Mouse (Mus musculus): ENCODE measurements around the gene Mkln1. TPM values are rescaled to one million over a fixed set of nuclear protein-coding genes. Genes with fewer than 3 reads are reported as not detected.

Gene Mkln1
- polyA plus RNA-seq, 1 experiment: 40.1 TPM

DNA sequence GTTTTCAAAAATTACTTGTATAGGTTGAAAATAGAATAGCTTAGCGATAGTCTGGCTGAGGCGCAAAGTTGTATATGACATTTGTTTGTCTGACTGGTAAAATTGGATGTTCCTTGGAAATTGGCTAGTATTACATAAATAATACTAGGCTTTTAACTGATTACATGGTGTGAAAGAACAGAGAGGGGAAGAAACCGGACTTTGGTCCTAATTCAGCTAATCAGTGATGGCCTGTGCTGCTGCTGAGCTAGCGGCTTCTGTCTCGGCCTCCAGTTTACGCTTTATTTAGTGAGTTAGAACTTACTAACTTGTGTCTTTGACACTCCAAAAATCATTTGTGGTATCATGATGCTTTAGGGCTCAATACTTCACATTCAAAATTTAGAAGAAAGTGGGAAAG, 70.9 kb downstream of the Mkln1 start:
- DNase-seq: no peak
- WGBS: 99% methylated on average over 6 of the region's 6 CpGs
- TF ChIP-seq CTCF (IDR thresholded peaks at IDR 0.05; ENCODE audit: borderline replicate concordance, control insufficient read depth, extremely low read depth, insufficient read depth, low read length, poor library complexity) (no peak), POLR2A (IDR thresholded peaks at IDR 0.05; ENCODE audit: control insufficient read depth, extremely low read depth, insufficient read depth, low read length, poor library complexity) (no peak)
- H3K27ac ChIP-seq (ENCODE audit: control insufficient read depth, insufficient read depth, low read length): no peak overlapping the region
- H3K27me3 ChIP-seq (ENCODE audit: control insufficient read depth, insufficient read depth, low read length): no peaks in the 10 kb centered on the region
- peaks cover 20% of the 10 kb centered on the region for H3K36me3 ChIP-seq (ENCODE audit: control insufficient read depth, insufficient read depth, low read length)
- H3K4me1 ChIP-seq (replicated peaks; ENCODE audit: control insufficient read depth, insufficient read depth, low read length): no peaks in the 10 kb centered on the region
- no peak overlapping the region for H3K4me3 ChIP-seq (ENCODE audit: control insufficient read depth, insufficient read depth, low read length)

DNA sequence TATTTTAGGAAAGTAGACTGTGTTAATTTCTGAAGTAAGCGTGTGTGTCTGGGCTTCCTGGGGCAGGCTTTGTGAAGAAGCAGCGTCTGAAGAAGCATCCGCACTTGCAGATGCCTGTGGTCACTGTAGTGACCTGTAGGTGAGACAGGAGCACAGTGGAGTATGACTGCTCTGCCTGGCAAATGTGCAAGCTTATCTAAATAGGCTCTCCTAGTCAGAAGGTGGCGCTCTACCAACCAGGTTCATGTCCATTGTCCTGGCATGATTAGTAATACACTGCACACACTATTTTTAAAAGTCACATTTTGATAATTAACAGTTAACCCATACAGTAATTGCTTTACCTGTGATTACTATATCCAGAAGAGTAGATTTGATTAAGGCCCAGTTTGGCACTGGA, 79.7 kb downstream of the Mkln1 start:
- no peak for DNase-seq
- WGBS: 96% methylated on average over 4 of the region's 4 CpGs
- Histone ChIP-seq H3K36me3 (ENCODE audit: control insufficient read depth, insufficient read depth, low read length) (peaks cover 28% of the 10 kb centered on the region), H3K27ac (ENCODE audit: control insufficient read depth, insufficient read depth, low read length) (no peak overlapping the region), H3K4me3 (ENCODE audit: control insufficient read depth, insufficient read depth, low read length) (no peak overlapping the region), H3K4me1 (replicated peaks; ENCODE audit: control insufficient read depth, insufficient read depth, low read length) (no peaks in the 10 kb centered on the region), H3K27me3 (ENCODE audit: control insufficient read depth, insufficient read depth, low read length) (no peaks in the 10 kb centered on the region)
- no peak for TF ChIP-seq POLR2A (IDR thresholded peaks at IDR 0.05; ENCODE audit: control insufficient read depth, extremely low read depth, insufficient read depth, low read length, poor library complexity)
- TF ChIP-seq CTCF (IDR thresholded peaks at IDR 0.05; ENCODE audit: borderline replicate concordance, control insufficient read depth, extremely low read depth, insufficient read depth, low read length, poor library complexity): no peak

DNA sequence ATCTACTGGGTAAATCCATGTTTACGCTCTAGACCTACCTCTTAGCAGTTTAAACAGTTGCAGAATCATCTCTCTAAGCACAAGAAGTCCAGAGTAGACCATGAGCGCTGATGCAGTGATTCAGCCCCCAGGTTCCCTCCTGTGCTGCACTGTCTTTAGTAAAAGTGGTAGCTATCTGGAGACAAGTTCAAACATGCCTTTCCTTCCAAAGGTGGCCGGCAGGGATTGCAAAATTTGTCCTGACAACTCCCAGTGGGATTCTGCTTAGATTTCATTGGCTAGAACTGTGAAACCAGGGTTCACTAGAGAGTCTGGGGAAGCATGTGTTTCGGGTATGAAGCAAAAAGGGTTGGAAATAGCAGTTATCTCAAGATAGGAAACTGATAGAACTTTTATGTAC, 81.5 kb downstream of the Mkln1 start:
- H3K4me1 ChIP-seq (replicated peaks; ENCODE audit: control insufficient read depth, insufficient read depth, low read length): no peaks in the 10 kb centered on the region
- TF ChIP-seq CTCF (IDR thresholded peaks at IDR 0.05; ENCODE audit: borderline replicate concordance, control insufficient read depth, extremely low read depth, insufficient read depth, low read length, poor library complexity): no peak
- no peak for TF ChIP-seq POLR2A (IDR thresholded peaks at IDR 0.05; ENCODE audit: control insufficient read depth, extremely low read depth, insufficient read depth, low read length, poor library complexity)
- H3K36me3 ChIP-seq (ENCODE audit: control insufficient read depth, insufficient read depth, low read length): peaks cover 18% of the 10 kb centered on the region
- H3K4me3 ChIP-seq (ENCODE audit: control insufficient read depth, insufficient read depth, low read length): no peak overlapping the region
- WGBS: 98% methylated on average over 4 of the region's 4 CpGs
- H3K27ac ChIP-seq (ENCODE audit: control insufficient read depth, insufficient read depth, low read length): no peak overlapping the region
- DNase-seq: no peak
- no peaks in the 10 kb centered on the region for H3K27me3 ChIP-seq (ENCODE audit: control insufficient read depth, insufficient read depth, low read length)

DNA sequence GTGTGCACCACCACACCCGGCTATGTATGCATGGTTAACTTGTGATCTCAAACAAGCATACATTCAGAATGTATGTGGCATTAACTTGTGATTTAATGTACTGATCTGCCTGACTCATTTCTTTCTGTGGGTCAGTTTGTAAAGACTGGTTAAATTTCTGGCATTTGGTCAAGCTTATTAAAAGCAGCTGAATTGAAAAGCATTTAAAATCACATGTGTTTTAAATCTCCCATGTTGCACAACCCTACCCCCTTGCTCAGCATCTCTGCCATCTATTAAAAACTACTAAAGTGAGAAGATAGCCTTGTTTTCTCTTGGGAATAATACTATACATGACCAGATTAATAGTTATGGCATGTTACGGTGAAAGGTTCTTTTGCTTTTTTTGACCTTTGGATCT, 88.1 kb downstream of the Mkln1 start:
- H3K27ac ChIP-seq (ENCODE audit: control insufficient read depth, insufficient read depth, low read length): no peak overlapping the region
- WGBS: 98% methylated on average over 2 of the region's 2 CpGs
- no peak for DNase-seq
- TF ChIP-seq CTCF (IDR thresholded peaks at IDR 0.05; ENCODE audit: borderline replicate concordance, control insufficient read depth, extremely low read depth, insufficient read depth, low read length, poor library complexity) (no peak), POLR2A (IDR thresholded peaks at IDR 0.05; ENCODE audit: control insufficient read depth, extremely low read depth, insufficient read depth, low read length, poor library complexity) (no peak)
- no peaks in the 10 kb centered on the region for H3K4me1 ChIP-seq (replicated peaks; ENCODE audit: control insufficient read depth, insufficient read depth, low read length)
- no peak overlapping the region for H3K4me3 ChIP-seq (ENCODE audit: control insufficient read depth, insufficient read depth, low read length)
- no peaks in the 10 kb centered on the region for H3K27me3 ChIP-seq (ENCODE audit: control insufficient read depth, insufficient read depth, low read length)
- peaks cover 23% of the 10 kb centered on the region; the same call in 1 of the 2 replicates for H3K36me3 ChIP-seq (ENCODE audit: control insufficient read depth, insufficient read depth, low read length)

DNA sequence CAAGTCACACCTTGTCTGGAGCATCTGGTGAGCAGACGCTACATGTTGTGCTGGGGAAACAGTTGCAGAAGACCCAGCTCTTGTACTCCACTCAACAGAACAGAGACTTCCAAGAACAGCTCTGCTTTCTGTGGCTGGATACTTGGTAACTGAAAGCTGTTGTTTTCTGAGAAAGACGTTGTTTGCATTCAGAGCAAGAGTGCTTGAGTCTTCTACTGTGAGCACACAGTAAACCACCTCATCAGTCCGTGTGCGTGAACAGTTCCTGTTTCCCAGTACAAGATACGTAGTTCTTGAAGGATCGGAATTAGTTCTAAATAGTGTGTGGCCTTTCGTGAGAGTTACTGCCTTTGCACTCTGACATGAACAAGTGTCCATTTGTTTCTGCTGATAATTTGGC, 91.4 kb downstream of the Mkln1 start:
- Histone ChIP-seq H3K27ac (ENCODE audit: control insufficient read depth, insufficient read depth, low read length) (no peak overlapping the region), H3K36me3 (ENCODE audit: control insufficient read depth, insufficient read depth, low read length) (peaks cover 32% of the 10 kb centered on the region; the same call in 1 of the 2 replicates), H3K4me3 (ENCODE audit: control insufficient read depth, insufficient read depth, low read length) (no peak overlapping the region), H3K27me3 (ENCODE audit: control insufficient read depth, insufficient read depth, low read length) (no peaks in the 10 kb centered on the region), H3K4me1 (replicated peaks; ENCODE audit: control insufficient read depth, insufficient read depth, low read length) (no peaks in the 10 kb centered on the region)
- no peak for DNase-seq
- 93% methylated on average over 7 of the region's 7 CpGs for WGBS
- TF ChIP-seq POLR2A (IDR thresholded peaks at IDR 0.05; ENCODE audit: control insufficient read depth, extremely low read depth, insufficient read depth, low read length, poor library complexity) (no peak), CTCF (IDR thresholded peaks at IDR 0.05; ENCODE audit: borderline replicate concordance, control insufficient read depth, extremely low read depth, insufficient read depth, low read length, poor library complexity) (no peak)

DNA sequence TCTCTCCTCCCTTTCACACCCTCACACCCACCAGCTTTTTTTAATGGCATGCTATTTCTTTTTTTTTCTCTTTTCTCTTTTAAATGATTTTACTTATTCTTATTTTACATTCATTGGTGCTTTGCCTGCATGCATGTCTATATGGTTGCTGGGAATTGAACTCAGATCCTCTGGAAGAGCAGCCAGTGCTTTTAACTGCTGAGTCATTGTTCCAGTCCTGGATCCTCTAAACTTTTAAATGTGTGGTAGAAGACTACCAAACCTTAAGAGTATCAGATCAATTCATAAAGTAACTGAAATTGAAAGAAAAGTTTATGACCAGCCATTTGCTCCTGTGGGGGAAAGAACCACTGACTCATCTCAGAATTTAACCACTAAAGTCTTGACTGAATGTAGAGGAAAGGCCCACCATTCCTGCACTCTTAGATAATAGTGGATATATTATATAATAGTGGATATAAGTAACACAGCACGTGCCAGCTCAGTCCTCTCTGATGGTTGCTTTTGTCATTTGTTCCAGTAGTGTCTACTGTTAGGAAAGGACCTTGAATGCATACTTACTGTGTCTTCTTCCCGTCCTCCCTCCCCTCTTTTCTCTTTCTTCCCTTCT, 96.7 kb downstream of the Mkln1 start:
- no peaks in the 10 kb centered on the region for H3K4me1 ChIP-seq (replicated peaks; ENCODE audit: control insufficient read depth, insufficient read depth, low read length)
- no peak for DNase-seq
- no peak overlapping the region for H3K27ac ChIP-seq (ENCODE audit: control insufficient read depth, insufficient read depth, low read length)
- H3K27me3 ChIP-seq (ENCODE audit: control insufficient read depth, insufficient read depth, low read length): no peaks in the 10 kb centered on the region
- WGBS: 97% methylated on average over 2 of the region's 2 CpGs
- H3K4me3 ChIP-seq (ENCODE audit: control insufficient read depth, insufficient read depth, low read length): no peak overlapping the region
- TF ChIP-seq CTCF (IDR thresholded peaks at IDR 0.05; ENCODE audit: borderline replicate concordance, control insufficient read depth, extremely low read depth, insufficient read depth, low read length, poor library complexity) (no peak), POLR2A (IDR thresholded peaks at IDR 0.05; ENCODE audit: control insufficient read depth, extremely low read depth, insufficient read depth, low read length, poor library complexity) (no peak)
- peaks cover 23% of the 10 kb centered on the region for H3K36me3 ChIP-seq (ENCODE audit: control insufficient read depth, insufficient read depth, low read length)

DNA sequence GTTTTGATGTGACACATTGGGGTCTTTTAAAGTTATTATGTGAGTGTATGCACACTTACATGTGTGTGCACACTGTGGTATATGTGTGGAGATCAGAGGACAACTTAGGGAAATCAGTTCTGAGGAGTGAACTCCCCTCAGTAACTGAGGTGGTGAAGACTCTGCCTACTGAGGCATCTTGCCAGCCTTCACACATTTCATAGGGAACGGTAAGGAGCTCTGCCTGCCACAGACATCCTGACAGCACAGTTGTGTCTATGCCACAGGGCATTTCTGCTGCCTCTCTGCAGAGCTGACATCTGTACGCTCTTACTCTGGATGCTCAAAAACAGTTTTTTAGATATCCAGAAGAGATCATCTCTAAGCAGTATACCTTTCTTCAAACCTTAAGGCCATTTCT, 97.7 kb downstream of the Mkln1 start:
- Histone ChIP-seq H3K36me3 (ENCODE audit: control insufficient read depth, insufficient read depth, low read length) (peaks cover 19% of the 10 kb centered on the region), H3K27ac (ENCODE audit: control insufficient read depth, insufficient read depth, low read length) (no peak overlapping the region), H3K4me3 (ENCODE audit: control insufficient read depth, insufficient read depth, low read length) (no peak overlapping the region), H3K27me3 (ENCODE audit: control insufficient read depth, insufficient read depth, low read length) (no peaks in the 10 kb centered on the region), H3K4me1 (replicated peaks; ENCODE audit: control insufficient read depth, insufficient read depth, low read length) (no peaks in the 10 kb centered on the region)
- no peak for DNase-seq
- TF ChIP-seq CTCF (IDR thresholded peaks at IDR 0.05; ENCODE audit: borderline replicate concordance, control insufficient read depth, extremely low read depth, insufficient read depth, low read length, poor library complexity) (no peak), POLR2A (IDR thresholded peaks at IDR 0.05; ENCODE audit: control insufficient read depth, extremely low read depth, insufficient read depth, low read length, poor library complexity) (no peak)
- 97% methylated on average over 2 of the region's 2 CpGs for WGBS

All from thymus, adult 2 months (tissue).